ENCODE assay signal across 23 mouse cellular contexts in the genomic region with DNA sequence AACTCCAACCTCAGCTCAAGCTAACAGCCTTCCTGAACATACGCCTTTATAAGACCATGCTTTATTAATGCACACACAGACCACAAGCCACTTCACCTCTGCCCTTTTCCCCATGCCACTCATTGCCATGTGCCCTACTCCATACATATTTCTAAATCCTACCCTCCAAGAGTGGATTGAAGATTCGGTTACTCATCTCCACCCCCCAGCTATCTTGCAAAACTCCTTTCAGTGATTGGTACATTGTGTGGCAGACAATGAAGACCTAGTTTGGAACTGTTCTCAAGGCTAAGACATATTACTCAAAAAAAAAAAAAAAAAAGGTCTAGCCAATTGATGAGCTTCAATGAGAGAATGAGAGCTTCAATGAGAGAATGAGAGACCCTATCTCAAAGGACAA. TPM values are rescaled to one million over a fixed set of nuclear protein-coding genes. Genes with fewer than 3 reads are reported as not detected.
"Had no signal": no experiment of that assay in that cellular context is flagged by ENCODE, and none has a peak within 500 bp of the region (broad histone marks: within the 10 kb centered on the region; RNA-seq: fewer than 3 reads in every experiment).

No protein-coding gene starts in this region.

- DNase-seq: retina, postnatal 1 day; right cerebral cortex, adult 18-20 months; right cerebral cortex, postnatal 14 days; right cerebral cortex, postnatal 25 days; right cerebral cortex, postnatal 4 days; spleen, adult 18-20 months; thymus, adult 18-20 months; thymus, adult 2 months; thymus, postnatal 14 days; thymus, postnatal 25 days; thymus, postnatal 36 days; thymus, postnatal 4 days had no signal

- H3K9me3 ChIP-seq: neural tube, embryonic 15.5 days; stomach, embryonic 15.5 days had no signal

- H3K27ac ChIP-seq: neural tube, embryonic 15.5 days; stomach, embryonic 15.5 days; stomach, postnatal 0 days had no signal

- H3K27me3 ChIP-seq: neural tube, embryonic 15.5 days; stomach, embryonic 15.5 days had no signal

- H3K9ac ChIP-seq: neural tube, embryonic 15.5 days; stomach, embryonic 15.5 days had no signal

- H3K4me3 ChIP-seq: neural tube, embryonic 15.5 days; stomach, embryonic 15.5 days had no signal

- H3K36me3 ChIP-seq: neural tube, embryonic 15.5 days; stomach, embryonic 15.5 days had no signal

- H3K4me2 ChIP-seq: neural tube, embryonic 15.5 days; stomach, embryonic 15.5 days had no signal

RNA-seq across cellular contexts. Expression of a gene that starts 39.7 kb away (rescaled TPM):
- total RNA-seq: neutrophil, adult 5-6 weeks had no signal
- polyA plus RNA-seq: neural tube, embryonic 14.5 days; neural tube, embryonic 15.5 days; small intestine, adult 2 months; spleen, adult 2 months; stomach, embryonic 14.5 days; stomach, embryonic 15.5 days; stomach, embryonic 16.5 days; stomach, postnatal 0 days; thymus, adult 2 months; thymus, postnatal 0 days; urinary bladder, adult 2 months had no signal
